Mouse (Mus musculus): Measurements from ENCODE around the gene Ccdc27.

Gene Ccdc27

GRCm38 (mm10) chr4:154025641-154026440 is 16.6 kb downstream of the Ccdc27 start, which contains the start of gene Smim1:
Gene Smim1, minus strand, starts transcription at chr4:154026230.
- no peak for DNase-seq (ENCODE audit: low read depth, low spot score)

- DNase-seq (ENCODE audit: low read depth, low spot score): peak; percentile 65
These were observed 17.6 kb downstream of the Ccdc27 start for GRCm38 (mm10) chr4:154024729-154025521.

GRCm38 (mm10) chr4:154023754-154024601 is 18.5 kb downstream of the Ccdc27 start:
- DNase-seq (ENCODE audit: low read depth, low spot score): no peak

GRCm38 (mm10) chr4:154022844-154023243 is 19.6 kb downstream of the Ccdc27 start:
- DNase-seq (ENCODE audit: low read depth, low spot score): no peak

GRCm38 (mm10) chr4:154022407-154022806 is 20.1 kb downstream of the Ccdc27 start:
- no peak for DNase-seq (ENCODE audit: low read depth, low spot score)

- no peak for DNase-seq (ENCODE audit: low read depth, low spot score)
These were observed 21.0 kb downstream of the Ccdc27 start for GRCm38 (mm10) chr4:154021432-154021831.

- DNase-seq (ENCODE audit: low read depth, low spot score): no peak
These were observed 22.9 kb downstream of the Ccdc27 start for GRCm38 (mm10) chr4:154019571-154019970.

- DNase-seq (ENCODE audit: low read depth, low spot score): no peak
These were observed 27.0 kb downstream of the Ccdc27 start for GRCm38 (mm10) chr4:154015476-154015875.

GRCm38 (mm10) chr4:154012132-154012882 is 30.2 kb downstream of the Ccdc27 start:
- DNase-seq (ENCODE audit: low read depth, low spot score): no peak

- DNase-seq (ENCODE audit: low read depth, low spot score): peak; percentile 89
These were observed 30.8 kb downstream of the Ccdc27 start, which contains the start of gene Lrrc47 for GRCm38 (mm10) chr4:154011646-154012089. Gene Lrrc47, plus strand, starts transcription at chr4:154011731.

- DNase-seq (ENCODE audit: low read depth, low spot score): no peak
These were observed 31.4 kb downstream of the Ccdc27 start for GRCm38 (mm10) chr4:154010907-154011645.

GRCm38 (mm10) chr4:154007759-154008158 is 34.7 kb downstream of the Ccdc27 start:
- no peak for DNase-seq (ENCODE audit: low read depth, low spot score)

GRCm38 (mm10) chr4:154006264-154006663 is 36.2 kb downstream of the Ccdc27 start:
- DNase-seq (ENCODE audit: low read depth, low spot score): no peak

GRCm38 (mm10) chr4:154005488-154005887 is 37.0 kb downstream of the Ccdc27 start:
- no peak for DNase-seq (ENCODE audit: low read depth, low spot score)

GRCm38 (mm10) chr4:153993505-153993904 is 49.0 kb downstream of the Ccdc27 start:
- no peak for DNase-seq (ENCODE audit: low read depth, low spot score)

GRCm38 (mm10) chr4:153992715-153993114 is 49.8 kb downstream of the Ccdc27 start:
- no peak for DNase-seq (ENCODE audit: low read depth, low spot score)

GRCm38 (mm10) chr4:153980470-153980869 is 62.0 kb downstream of the Ccdc27 start:
- DNase-seq (ENCODE audit: low read depth, low spot score): peak; percentile 47

- DNase-seq (ENCODE audit: low read depth, low spot score): no peak
These were observed 63.2 kb downstream of the Ccdc27 start for GRCm38 (mm10) chr4:153979243-153979642.
